Mouse (Mus musculus) heart, embryonic 13.5 days (tissue): ENCODE measurements around the gene Mmd2. TPM values are rescaled to one million over a fixed set of nuclear protein-coding genes. Genes with fewer than 3 reads are reported as not detected.
A peak's percentile ranks its signal among the peaks of the same experiment; 100 is the strongest.

ENCODE experiments used
- ATAC-seq: fragments of 200-750 bp; cut with Nextera tagmentation; 2 replicates; pipeline ENCODE4 v1.8.0; 2017; ENCODE audit warnings: moderate TSS enrichment; ENCODE audit not compliant: insufficient number of reproducible peaks, low FRiP score, low TSS enrichment; ENCODE audit errors: extremely low read depth
- H3K27ac ChIP-seq: fragments of 300-500 bp; sonication (generic); replicated peaks from 2 replicates; pipeline ENCODE4 v1.5.1; 2015; ENCODE audit warnings: moderate library complexity, mild to moderate bottlenecking, inconsistent platforms
- H3K27me3 ChIP-seq: fragments of 300-500 bp; sonication (generic); replicated peaks from 2 replicates; pipeline ENCODE4 v1.6.1; 2015; ENCODE audit warnings: mild to moderate bottlenecking, inconsistent platforms
- H3K36me3 ChIP-seq: fragments of 300-500 bp; sonication (generic); 2 replicates; pipeline ENCODE4 v1.6.1; 2015; ENCODE audit warnings: mild to moderate bottlenecking, inconsistent platforms
- H3K4me1 ChIP-seq: fragments of 300-500 bp; sonication (generic); 2 replicates; pipeline ENCODE4 v1.6.1; 2015; ENCODE audit warnings: inconsistent platforms
- H3K4me2 ChIP-seq: fragments of 300-500 bp; sonication (generic); 2 replicates; pipeline ENCODE4 v1.6.1; 2015; ENCODE audit warnings: inconsistent platforms, mild to moderate bottlenecking, moderate library complexity
- H3K4me3 ChIP-seq: fragments of 300-500 bp; sonication (generic); 2 replicates; pipeline ENCODE4 v1.5.1; 2015; ENCODE audit warnings: moderate library complexity, mild to moderate bottlenecking, inconsistent platforms
- H3K9ac ChIP-seq: fragments of 300-500 bp; sonication (generic); 2 replicates; pipeline ENCODE4 v1.6.1; 2015; ENCODE audit warnings: inconsistent platforms, mild to moderate bottlenecking, moderate library complexity
- H3K9me3 ChIP-seq: fragments of 300-500 bp; sonication (generic); 2 replicates; pipeline ENCODE4 v1.6.1; 2016; ENCODE audit warnings: inconsistent platforms
- WGBS: fragments of 180-500 bp; shearing (Covaris S2); methylation state at CpG from one replicate; pipeline ENCODE4 v1.1.7; 2015; ENCODE audit warnings: mixed read lengths; 5-methylcytosine and 5-hydroxymethylcytosine counted together
- polyA plus RNA-seq: library from polyadenylated mRNA; unstranded; fragments of >200 nt; fragmentation: Nextera tagmentation; extraction: Ambion mirVana; gene quantifications from 2 replicates; pipeline ENCODE4 v1.2.1, GENCODE M21; 2015

Gene Mmd2
- 0.24 and 1.0 TPM in 2 replicates for polyA plus RNA-seq

- no peak within 1 kb of the TSS for H3K27ac ChIP-seq
- no peaks in the 10 kb centered on the region for H3K36me3 ChIP-seq
- H3K9ac ChIP-seq, result peak within 1 kb of the TSS; percentile 74
- peaks cover 10% of the 10 kb centered on the region for H3K4me1 ChIP-seq
- peak within 1 kb of the TSS; percentile 77 for H3K4me2 ChIP-seq
- ATAC-seq, result no peak
- peak within 1 kb of the TSS; percentile 48 for H3K4me3 ChIP-seq
- H3K9me3 ChIP-seq, result no peaks in the 10 kb centered on the region
- peaks cover 55% of the 10 kb centered on the region for H3K27me3 ChIP-seq
- WGBS, result 4% methylated on average over 42 of the region's 42 CpGs
These were observed at the start of gene Mmd2 for GRCm38 (mm10) chr5:142608259-142608988. Gene Mmd2, minus strand, starts transcription at chr5:142608800.

DNA sequence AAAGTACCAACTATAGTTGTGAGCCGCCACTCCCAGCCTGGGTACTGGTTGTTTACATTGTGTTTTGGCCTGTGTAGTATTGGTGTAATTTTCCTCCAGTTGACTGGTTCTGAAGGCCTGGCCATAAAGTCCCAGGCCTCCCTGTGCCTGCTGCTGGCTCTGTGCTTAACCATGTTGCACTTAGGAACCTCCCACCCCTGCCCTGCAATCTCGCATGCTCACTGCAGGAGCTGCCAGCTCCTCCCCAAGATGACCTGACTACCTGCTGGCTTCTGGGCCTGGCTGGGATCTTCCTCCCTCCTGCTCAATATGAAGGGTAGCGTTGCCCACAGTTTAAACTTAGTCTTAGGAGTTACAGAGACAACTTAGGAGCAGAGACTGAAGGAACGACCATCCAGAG, 43.7 kb upstream of the Mmd2 start:
- no peak for ATAC-seq
- Histone ChIP-seq H3K4me3 (no peak overlapping the region), H3K27ac (no peak overlapping the region)

GRCm38 (mm10) chr5:142650794-142651497, 42.3 kb upstream of the Mmd2 start:
- no peak for ATAC-seq
- H3K27me3 ChIP-seq, result no peaks in the 10 kb centered on the region
- H3K27ac ChIP-seq, result no peak overlapping the region
- no peak overlapping the region for H3K9ac ChIP-seq
- H3K4me1 ChIP-seq, result peaks cover 28% of the 10 kb centered on the region
- peaks cover 18% of the 10 kb centered on the region for H3K36me3 ChIP-seq
- no peaks in the 10 kb centered on the region for H3K9me3 ChIP-seq
- WGBS, result 59% methylated on average over 6 of the region's 6 CpGs
- H3K4me2 ChIP-seq, result no peak overlapping the region
- H3K4me3 ChIP-seq, result no peak overlapping the region

More for the DNA sequence above, 43.7 kb upstream of the Mmd2 start:
- Histone ChIP-seq H3K36me3 (peaks cover 30% of the 10 kb centered on the region), H3K4me1 (peaks cover 28% of the 10 kb centered on the region), H3K27me3 (no peaks in the 10 kb centered on the region), H3K9me3 (no peaks in the 10 kb centered on the region), H3K4me2 (no peak overlapping the region), H3K9ac (no peak overlapping the region)
- WGBS, result 59% methylated on average over 4 of the region's 4 CpGs

- no peak overlapping the region for H3K27ac ChIP-seq
- 38% methylated on average over 3 of the region's 3 CpGs for WGBS
- ATAC-seq, result no peak
These were observed 41.8 kb upstream of the Mmd2 start for GRCm38 (mm10) chr5:142650390-142650789.

DNA sequence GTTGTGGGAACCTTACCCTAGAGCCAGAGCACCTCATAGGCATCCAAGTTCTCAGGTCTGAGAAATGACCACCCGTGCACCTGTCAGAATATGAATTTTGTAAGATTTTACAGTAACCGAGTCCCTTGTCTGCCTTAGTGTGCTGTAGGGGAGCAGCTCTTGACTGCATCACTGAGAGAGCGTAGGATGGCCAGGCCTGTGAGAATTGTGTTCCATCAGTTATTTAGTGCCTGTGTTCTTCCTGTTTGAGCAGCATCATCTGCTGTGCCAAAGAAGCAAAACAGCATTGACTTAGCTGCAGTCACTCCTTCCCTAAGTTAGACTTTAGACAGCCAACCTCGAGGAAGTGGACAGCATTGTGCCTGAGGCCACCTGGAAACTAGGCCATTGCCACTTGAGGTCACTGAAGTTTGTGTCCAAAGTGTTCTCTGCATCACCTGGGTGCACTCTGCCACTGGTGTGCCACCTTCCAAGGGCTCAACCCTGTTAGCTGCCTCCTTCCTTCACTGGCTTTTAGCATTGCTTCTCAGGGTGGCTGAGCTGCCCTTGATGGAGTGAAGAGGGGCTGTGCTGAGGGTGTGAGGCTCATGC, 41.0 kb upstream of the Mmd2 start:
- Histone ChIP-seq H3K27ac (no peak overlapping the region), H3K4me2 (no peak overlapping the region), H3K9ac (no peak overlapping the region), H3K36me3 (peaks cover 15% of the 10 kb centered on the region), H3K9me3 (peaks cover 7% of the 10 kb centered on the region; the same call in 1 of the 2 replicates), H3K4me1 (peaks cover 28% of the 10 kb centered on the region), H3K27me3 (no peaks in the 10 kb centered on the region), H3K4me3 (no peak overlapping the region)
- 84% methylated on average over 4 of the region's 4 CpGs for WGBS
- no peak for ATAC-seq

More at GRCm38 (mm10) chr5:142650390-142650789, 41.8 kb upstream of the Mmd2 start:
- Histone ChIP-seq H3K9me3 (no peaks in the 10 kb centered on the region), H3K4me3 (no peak overlapping the region), H3K27me3 (no peaks in the 10 kb centered on the region), H3K4me2 (no peak overlapping the region), H3K4me1 (peaks cover 28% of the 10 kb centered on the region), H3K9ac (no peak overlapping the region), H3K36me3 (peaks cover 16% of the 10 kb centered on the region)

DNA sequence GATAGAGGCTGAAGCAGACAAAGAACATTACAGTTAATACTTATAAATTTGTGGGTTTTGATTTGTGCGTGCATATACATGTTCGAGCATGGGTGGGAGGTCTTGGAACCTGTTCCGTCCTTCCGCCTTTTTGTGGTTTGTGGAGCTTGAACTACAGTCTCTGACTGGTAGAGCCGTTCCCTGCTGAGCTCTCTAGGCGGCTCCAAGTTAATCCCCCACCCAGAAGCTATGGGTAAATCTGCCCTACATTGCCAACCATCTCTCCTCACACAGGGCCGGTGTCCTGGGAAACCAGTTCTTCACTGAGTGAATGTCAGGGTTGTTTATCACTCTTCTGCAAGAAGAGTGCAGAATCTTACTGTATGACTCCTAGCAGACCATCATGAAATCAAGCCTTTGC, 39.6 kb upstream of the Mmd2 start:
- H3K4me1 ChIP-seq, result peaks cover 28% of the 10 kb centered on the region

DNA sequence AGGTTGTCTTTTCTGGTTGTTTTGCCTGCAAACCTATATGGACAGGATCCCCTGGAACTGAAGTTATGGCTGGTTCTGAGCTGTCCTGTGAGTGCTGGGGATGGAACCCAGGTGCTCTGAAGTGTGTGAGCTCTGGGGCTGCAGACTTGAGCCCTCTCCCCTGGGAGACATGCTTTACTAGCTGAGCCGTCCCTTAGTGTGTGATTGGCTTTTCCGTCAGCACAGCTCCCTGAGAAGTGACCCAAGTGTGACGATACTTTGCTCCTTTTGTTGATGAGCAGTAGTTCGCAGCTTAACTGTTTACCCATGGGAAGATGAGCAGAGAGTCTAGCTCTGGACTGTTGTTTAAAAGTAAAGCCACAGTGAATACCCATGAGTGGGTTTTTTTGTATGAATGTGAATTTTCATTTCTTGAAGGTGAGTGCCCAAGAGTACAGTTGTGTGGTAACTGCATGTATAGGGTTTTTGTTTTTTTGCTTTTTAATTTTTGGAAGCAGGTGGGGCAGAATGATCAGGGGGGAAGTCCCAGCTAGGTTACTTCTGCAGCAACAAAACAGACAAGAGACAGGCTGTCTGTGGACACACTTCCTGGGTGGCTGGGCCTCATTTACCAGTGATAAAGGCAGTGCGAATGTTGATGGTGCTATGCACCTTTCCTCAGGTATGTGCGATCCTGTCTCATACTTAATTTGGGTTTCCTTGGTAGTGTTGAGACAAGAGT, 32.9 kb upstream of the Mmd2 start:
- no peaks in the 10 kb centered on the region for H3K4me1 ChIP-seq
- no peak overlapping the region for H3K27ac ChIP-seq
- peaks cover 58% of the 10 kb centered on the region for H3K36me3 ChIP-seq
- H3K9me3 ChIP-seq, result peaks cover 9% of the 10 kb centered on the region; the same call in 1 of the 2 replicates
- WGBS, result 85% methylated on average over 6 of the region's 6 CpGs
- no peak overlapping the region for H3K4me2 ChIP-seq
- no peak for ATAC-seq
- no peak overlapping the region for H3K4me3 ChIP-seq
- no peak overlapping the region for H3K9ac ChIP-seq
- no peaks in the 10 kb centered on the region for H3K27me3 ChIP-seq

More for the DNA sequence above, 39.6 kb upstream of the Mmd2 start:
- Histone ChIP-seq H3K9me3 (peaks cover 9% of the 10 kb centered on the region; the same call in 1 of the 2 replicates), H3K27ac (no peak overlapping the region), H3K27me3 (no peaks in the 10 kb centered on the region), H3K9ac (no peak overlapping the region), H3K4me3 (no peak overlapping the region), H3K4me2 (no peak overlapping the region), H3K36me3 (peaks cover 21% of the 10 kb centered on the region)
- ATAC-seq, result no peak
- WGBS, result 73% methylated on average over 7 of the region's 7 CpGs

GRCm38 (mm10) chr5:142640088-142640487, 31.5 kb upstream of the Mmd2 start:
- 78% methylated on average over 5 of the region's 5 CpGs for WGBS
- no peaks in the 10 kb centered on the region for H3K4me1 ChIP-seq
- H3K9ac ChIP-seq, result no peak overlapping the region
- H3K4me3 ChIP-seq, result no peak overlapping the region
- H3K9me3 ChIP-seq, result peaks cover 7% of the 10 kb centered on the region; the same call in 1 of the 2 replicates
- no peak; the same call in 1 of the 2 replicates for ATAC-seq
- no peak overlapping the region for H3K4me2 ChIP-seq
- no peaks in the 10 kb centered on the region for H3K27me3 ChIP-seq
- peaks cover 68% of the 10 kb centered on the region for H3K36me3 ChIP-seq
- no peak overlapping the region for H3K27ac ChIP-seq

GRCm38 (mm10) chr5:142637823-142638222, 29.2 kb upstream of the Mmd2 start:
- WGBS, result 74% methylated on average over 5 of the region's 5 CpGs
- peaks cover 73% of the 10 kb centered on the region for H3K36me3 ChIP-seq

GRCm38 (mm10) chr5:142630224-142630623, 21.6 kb upstream of the Mmd2 start:
- WGBS, result 13% methylated on average over 6 of the region's 6 CpGs
- H3K36me3 ChIP-seq, result peaks cover 24% of the 10 kb centered on the region
- no peaks in the 10 kb centered on the region for H3K9me3 ChIP-seq
- H3K4me3 ChIP-seq, result peak overlapping the region; percentile 92
- H3K27me3 ChIP-seq, result peaks cover 12% of the 10 kb centered on the region
- peak overlapping the region; percentile 92 for H3K4me2 ChIP-seq
- peaks cover 22% of the 10 kb centered on the region for H3K4me1 ChIP-seq
- peak overlapping the region; percentile 96 for H3K9ac ChIP-seq
- ATAC-seq, result no peak
- H3K27ac ChIP-seq, result peak overlapping the region; percentile 83; the same call in 1 of the 2 replicates

More at GRCm38 (mm10) chr5:142637823-142638222, 29.2 kb upstream of the Mmd2 start:
- H3K4me1 ChIP-seq, result no peaks in the 10 kb centered on the region
- H3K9me3 ChIP-seq, result no peaks in the 10 kb centered on the region
- no peaks in the 10 kb centered on the region for H3K27me3 ChIP-seq
- H3K4me3 ChIP-seq, result no peak overlapping the region
- no peak overlapping the region for H3K27ac ChIP-seq
- no peak overlapping the region for H3K4me2 ChIP-seq
- no peak for ATAC-seq
- H3K9ac ChIP-seq, result no peak overlapping the region

DNA sequence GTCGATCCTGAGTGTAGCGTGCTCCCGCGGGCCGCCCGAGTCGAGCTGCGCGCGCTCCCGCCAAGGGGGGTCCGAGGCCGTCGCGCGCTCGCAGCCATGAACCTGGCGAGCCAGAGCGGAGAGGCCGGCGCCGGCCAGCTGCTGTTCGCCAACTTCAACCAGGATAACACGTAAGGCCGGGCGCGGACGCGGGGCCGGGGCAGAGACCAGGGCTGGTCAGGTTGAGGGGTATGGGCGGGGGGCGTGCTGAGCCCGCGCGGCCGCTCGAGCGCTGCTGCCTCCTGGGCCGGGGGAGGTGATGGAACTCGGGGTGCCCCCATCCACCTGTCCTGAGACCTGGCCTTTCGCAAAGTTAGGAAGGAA, 21.0 kb upstream of the Mmd2 start:
- Histone ChIP-seq H3K4me2 (peak overlapping the region; percentile 92), H3K27me3 (peaks cover 16% of the 10 kb centered on the region), H3K4me1 (peaks cover 22% of the 10 kb centered on the region), H3K4me3 (peak overlapping the region; percentile 92), H3K9ac (peak overlapping the region; percentile 96), H3K9me3 (no peaks in the 10 kb centered on the region), H3K36me3 (peaks cover 19% of the 10 kb centered on the region), H3K27ac (peak overlapping the region; percentile 83)
- WGBS, result under 1% methylated on average over 40 of the region's 41 CpGs
- peak; percentile 58 for ATAC-seq
